Mouse (Mus musculus) limb, embryonic 13.5 days (tissue): ENCODE measurements at regions not wholly inside any gene's neighbourhood (a gene's known extent, or its start where the extent isn't known, plus 50 kb on each side); places are given as distances from the start of the nearest gene placed in this dataset.
A peak's percentile ranks its signal among the peaks of the same experiment; 100 is the strongest.

Source experiments
- ATAC-seq: fragments of 200-750 bp; cut with Nextera tagmentation; 2 replicates; pipeline ENCODE4 v1.8.0; 2017; ENCODE audit warnings: low read depth, moderate number of reproducible peaks, moderate TSS enrichment; ENCODE audit not compliant: low FRiP score
- H3K27ac ChIP-seq: fragments of 300-500 bp; sonication (generic); 2 replicates; pipeline ENCODE4 v1.5.1; 2015; ENCODE audit warnings: inconsistent platforms, mild to moderate bottlenecking, moderate library complexity
- H3K27me3 ChIP-seq: fragments of 300-500 bp; sonication (generic); 2 replicates; pipeline ENCODE4 v1.6.1; 2015; ENCODE audit warnings: mild to moderate bottlenecking, inconsistent platforms
- H3K36me3 ChIP-seq: fragments of 300-500 bp; sonication (generic); 2 replicates; pipeline ENCODE4 v1.6.1; 2015; ENCODE audit warnings: inconsistent platforms, mild to moderate bottlenecking, moderate library complexity
- H3K4me1 ChIP-seq: fragments of 300-500 bp; sonication (generic); 2 replicates; pipeline ENCODE4 v1.6.1; 2015; ENCODE audit warnings: inconsistent platforms
- H3K4me2 ChIP-seq: fragments of 300-500 bp; sonication (generic); replicated peaks from 2 replicates; pipeline ENCODE4 v1.6.1; 2015; ENCODE audit warnings: inconsistent platforms, mild to moderate bottlenecking, moderate library complexity
- H3K4me3 ChIP-seq: fragments of 300-500 bp; sonication (generic); 2 replicates; pipeline ENCODE4 v1.5.1; 2015; ENCODE audit warnings: moderate library complexity, mild to moderate bottlenecking, inconsistent platforms
- H3K9ac ChIP-seq: fragments of 300-500 bp; sonication (generic); 2 replicates; pipeline ENCODE4 v1.6.1; 2015; ENCODE audit warnings: mild to moderate bottlenecking, inconsistent platforms
- H3K9me3 ChIP-seq: fragments of 300-500 bp; sonication (generic); 2 replicates; pipeline ENCODE4 v1.6.1; 2016; ENCODE audit warnings: inconsistent platforms
- WGBS: fragments of 180-500 bp; shearing (Covaris S2); methylation state at CpG from one replicate; pipeline ENCODE4 v1.1.7; 2015; 5-methylcytosine and 5-hydroxymethylcytosine counted together

- Histone ChIP-seq H3K27ac (no peak overlapping the region), H3K9ac (no peak overlapping the region), H3K4me2 (no peak overlapping the region), H3K36me3 (no peaks in the 10 kb centered on the region), H3K27me3 (peaks cover 40% of the 10 kb centered on the region), H3K9me3 (peaks cover 9% of the 10 kb centered on the region), H3K4me1 (peaks cover 17% of the 10 kb centered on the region), H3K4me3 (no peak overlapping the region)
- whole genome bisulfite sequencing: 75% methylated on average over 10 of the region's 10 CpGs
- ATAC-seq: no peak
Measured at GRCm38 (mm10) chr2:172782686-172783085, 157.4 kb downstream of the Bmp7 start.

- Histone ChIP-seq H3K36me3 (no peaks in the 10 kb centered on the region), H3K27ac (no peak overlapping the region), H3K4me2 (no peak overlapping the region), H3K9ac (no peak overlapping the region), H3K9me3 (peaks cover 3% of the 10 kb centered on the region), H3K4me3 (no peak overlapping the region), H3K4me1 (peaks cover 36% of the 10 kb centered on the region), H3K27me3 (peaks cover 62% of the 10 kb centered on the region)
- WGBS: 18% methylated on average over 2 of the region's 2 CpGs
- no peak for ATAC-seq
Measured at GRCm38 (mm10) chr2:172786297-172786696, 153.8 kb downstream of the Bmp7 start.

DNA sequence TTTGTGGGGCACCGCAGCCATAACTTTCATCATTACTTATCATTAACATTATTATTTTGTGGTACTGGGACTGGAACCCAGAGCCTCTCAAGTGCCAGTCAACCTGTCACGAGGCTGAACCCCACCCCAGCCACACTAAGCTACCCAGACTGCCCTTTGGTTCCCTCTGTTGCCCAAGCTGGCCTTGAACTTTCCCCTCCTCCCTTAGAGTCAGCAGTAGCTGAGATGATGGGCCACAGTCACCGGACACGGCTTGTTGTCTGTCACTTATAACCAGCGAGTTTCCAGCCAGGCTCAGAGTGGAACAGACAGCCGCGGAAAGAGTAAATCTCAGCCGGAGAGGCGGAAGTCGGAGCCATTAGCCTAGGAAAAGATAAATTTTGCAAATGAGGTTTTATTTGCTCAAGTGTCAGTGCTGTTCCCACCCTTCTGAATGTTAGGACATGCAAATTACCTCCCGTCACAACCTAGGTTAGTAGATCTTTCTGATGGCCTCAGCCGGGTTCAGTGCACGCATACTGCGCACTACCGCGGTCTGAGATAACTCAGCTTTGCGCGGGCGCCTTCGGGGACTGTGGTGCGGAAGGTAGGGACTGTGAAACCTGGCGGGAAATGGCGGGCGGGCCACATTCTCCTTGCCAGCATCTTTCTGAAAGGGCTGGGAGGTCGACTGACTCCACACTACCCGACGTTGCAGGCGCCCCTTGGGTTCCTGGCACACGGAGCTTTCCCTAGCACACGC is 152.7 kb downstream of the Bmp7 start:
- 23% methylated on average over 30 of the region's 30 CpGs for WGBS
- peaks cover 69% of the 10 kb centered on the region for H3K27me3 ChIP-seq

DNA sequence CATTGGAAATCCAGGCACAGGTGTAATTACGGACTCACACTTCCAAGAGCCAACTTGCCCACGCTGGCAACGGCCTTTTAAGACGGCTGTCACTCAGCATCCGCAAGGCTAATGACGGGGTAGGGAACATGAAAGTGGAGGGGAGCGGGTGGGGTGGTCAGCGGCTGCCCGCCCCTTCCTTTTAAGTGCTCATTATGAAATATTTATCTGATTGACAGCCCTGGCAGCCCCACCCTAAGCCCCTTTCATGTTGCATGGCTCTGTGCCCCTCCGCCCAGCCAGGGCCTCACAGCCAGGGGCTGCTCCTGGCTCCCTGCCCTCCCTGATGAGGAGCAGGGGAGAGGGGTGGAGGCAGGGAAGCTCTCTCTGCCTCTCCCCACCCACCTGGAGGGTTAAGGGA is 150.9 kb downstream of the Bmp7 start:
- Histone ChIP-seq H3K27me3 (peaks cover 73% of the 10 kb centered on the region), H3K4me2 (peak overlapping the region; percentile 50), H3K36me3 (no peaks in the 10 kb centered on the region), H3K9me3 (no peaks in the 10 kb centered on the region), H3K4me3 (no peak overlapping the region), H3K4me1 (peaks cover 36% of the 10 kb centered on the region), H3K27ac (no peak overlapping the region), H3K9ac (no peak overlapping the region)
- WGBS: 7% methylated on average over 10 of the region's 10 CpGs
- peak; percentile 55 for ATAC-seq

More for the DNA sequence above, 152.7 kb downstream of the Bmp7 start:
- H3K4me1 ChIP-seq: peaks cover 36% of the 10 kb centered on the region
- no peak for ATAC-seq
- peak overlapping the region; percentile 28 for H3K4me3 ChIP-seq
- H3K27ac ChIP-seq: no peak overlapping the region
- H3K4me2 ChIP-seq: peak overlapping the region; percentile 56
- H3K9me3 ChIP-seq: peaks cover 3% of the 10 kb centered on the region
- H3K36me3 ChIP-seq: no peaks in the 10 kb centered on the region
- H3K9ac ChIP-seq: 0 out of 2 replicates have a peak overlapping the region, but pooled peaks have one; percentile 8

GRCm38 (mm10) chr2:172792555-172792954 is 147.6 kb downstream of the Bmp7 start:
- Histone ChIP-seq H3K36me3 (no peaks in the 10 kb centered on the region), H3K4me3 (no peak overlapping the region), H3K9ac (no peak overlapping the region), H3K27me3 (peaks cover 50% of the 10 kb centered on the region), H3K4me1 (peaks cover 23% of the 10 kb centered on the region), H3K4me2 (no peak overlapping the region), H3K27ac (no peak overlapping the region), H3K9me3 (no peaks in the 10 kb centered on the region)
- no peak for ATAC-seq
- WGBS: 71% methylated on average over 10 of the region's 10 CpGs

DNA sequence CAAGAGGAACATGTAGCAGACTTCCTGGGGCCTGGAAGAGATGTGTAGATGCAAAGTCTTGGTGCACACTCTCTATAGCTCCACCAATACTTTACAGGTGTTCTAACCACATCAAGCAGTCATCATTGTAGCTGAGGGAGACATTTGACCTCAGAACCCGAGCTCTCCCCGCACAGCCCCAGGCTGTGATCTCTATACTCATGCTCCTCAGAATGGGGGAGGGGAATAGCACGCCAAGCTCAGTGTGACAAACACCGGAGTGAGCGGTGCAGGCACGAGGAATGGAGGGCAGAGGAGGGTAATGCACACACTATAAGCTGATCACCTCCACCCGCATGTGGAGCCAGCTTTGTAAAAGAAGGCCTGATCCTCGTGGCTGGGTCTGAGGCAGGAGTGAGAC is 146.1 kb downstream of the Bmp7 start:
- no peak for ATAC-seq
- peaks cover 17% of the 10 kb centered on the region for H3K4me1 ChIP-seq
- H3K36me3 ChIP-seq: no peaks in the 10 kb centered on the region
- no peak overlapping the region for H3K4me3 ChIP-seq
- peaks cover 37% of the 10 kb centered on the region for H3K27me3 ChIP-seq
- H3K4me2 ChIP-seq: no peak overlapping the region
- H3K9me3 ChIP-seq: no peaks in the 10 kb centered on the region
- H3K27ac ChIP-seq: no peak overlapping the region
- 79% methylated on average over 8 of the region's 8 CpGs for WGBS
- no peak overlapping the region for H3K9ac ChIP-seq

DNA sequence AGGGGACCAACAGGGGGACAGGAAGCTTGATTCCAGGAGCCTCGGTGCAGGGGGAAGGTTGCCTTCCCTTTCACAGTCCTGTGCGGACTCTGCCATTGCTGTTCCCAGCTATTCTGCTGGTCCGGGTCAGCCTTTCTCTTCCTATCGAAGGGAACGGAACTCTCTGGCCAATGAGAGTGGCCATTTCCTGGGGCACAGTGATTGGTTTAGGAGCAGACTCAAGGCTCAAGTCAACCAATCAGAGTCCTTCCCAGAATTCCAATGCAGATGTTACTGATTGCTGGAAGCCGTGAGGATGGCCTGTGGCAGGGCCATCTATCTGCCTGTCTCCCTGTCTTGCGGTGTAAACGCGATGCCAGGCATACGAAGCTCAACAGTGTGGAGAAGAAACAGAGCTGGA is 145.3 kb downstream of the Bmp7 start:
- Histone ChIP-seq H3K4me2 (no peak overlapping the region), H3K36me3 (no peaks in the 10 kb centered on the region), H3K27me3 (peaks cover 29% of the 10 kb centered on the region), H3K9me3 (no peaks in the 10 kb centered on the region), H3K4me3 (no peak overlapping the region), H3K27ac (no peak overlapping the region), H3K4me1 (peaks cover 12% of the 10 kb centered on the region), H3K9ac (no peak overlapping the region)
- no peak for ATAC-seq
- WGBS: 85% methylated on average over 10 of the region's 10 CpGs

DNA sequence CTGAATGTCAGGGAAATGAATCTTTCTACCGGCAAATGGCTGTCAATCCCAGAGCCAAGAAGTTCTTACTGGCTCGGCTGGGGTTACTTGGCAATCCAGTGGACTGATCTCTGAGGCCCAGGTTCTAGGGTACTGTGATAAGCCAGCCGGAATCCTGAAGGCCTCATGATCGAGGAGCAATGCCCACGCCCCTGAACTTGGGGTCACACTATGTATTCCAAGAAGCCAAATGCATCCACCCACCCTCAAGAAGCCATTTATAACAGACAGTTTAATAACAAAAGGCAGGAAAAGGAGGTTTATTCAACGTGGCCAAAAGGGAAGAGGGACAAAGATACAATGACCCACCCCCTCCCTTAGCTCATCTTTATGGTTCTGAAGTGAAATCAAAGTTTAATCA is 144.0 kb downstream of the Bmp7 start:
- peaks cover 16% of the 10 kb centered on the region for H3K27me3 ChIP-seq
- ATAC-seq: no peak
- 73% methylated on average over 6 of the region's 6 CpGs for WGBS

GRCm38 (mm10) chr2:172796955-172797354 is 143.2 kb downstream of the Bmp7 start:
- WGBS: 28% methylated on average over 6 of the region's 6 CpGs
- no peak for ATAC-seq
- no peak overlapping the region for H3K4me3 ChIP-seq
- H3K27me3 ChIP-seq: peaks cover 9% of the 10 kb centered on the region
- no peaks in the 10 kb centered on the region for H3K36me3 ChIP-seq
- H3K27ac ChIP-seq: no peak overlapping the region
- H3K9me3 ChIP-seq: no peaks in the 10 kb centered on the region
- no peak overlapping the region for H3K4me2 ChIP-seq
- H3K4me1 ChIP-seq: peaks cover 23% of the 10 kb centered on the region
- H3K9ac ChIP-seq: no peak overlapping the region

More for the DNA sequence above, 144.0 kb downstream of the Bmp7 start:
- Histone ChIP-seq H3K36me3 (no peaks in the 10 kb centered on the region), H3K27ac (no peak overlapping the region), H3K4me3 (no peak overlapping the region), H3K9ac (no peak overlapping the region), H3K4me1 (peaks cover 16% of the 10 kb centered on the region), H3K4me2 (no peak overlapping the region), H3K9me3 (no peaks in the 10 kb centered on the region)

- ATAC-seq: no peak
- WGBS: 40% methylated on average over 10 of the region's 10 CpGs
- no peak overlapping the region for H3K4me2 ChIP-seq
- no peak overlapping the region for H3K4me3 ChIP-seq
- H3K4me1 ChIP-seq: peaks cover 26% of the 10 kb centered on the region
- 0 out of 2 replicates have a peak, but pooled peaks cover 4% of the 10 kb centered on the region for H3K27me3 ChIP-seq
- H3K36me3 ChIP-seq: no peaks in the 10 kb centered on the region
- no peak overlapping the region for H3K27ac ChIP-seq
- no peak overlapping the region for H3K9ac ChIP-seq
- H3K9me3 ChIP-seq: peaks cover 5% of the 10 kb centered on the region; the same call in 1 of the 2 replicates
Measured at GRCm38 (mm10) chr2:172799951-172800350, 140.2 kb downstream of the Bmp7 start.

DNA sequence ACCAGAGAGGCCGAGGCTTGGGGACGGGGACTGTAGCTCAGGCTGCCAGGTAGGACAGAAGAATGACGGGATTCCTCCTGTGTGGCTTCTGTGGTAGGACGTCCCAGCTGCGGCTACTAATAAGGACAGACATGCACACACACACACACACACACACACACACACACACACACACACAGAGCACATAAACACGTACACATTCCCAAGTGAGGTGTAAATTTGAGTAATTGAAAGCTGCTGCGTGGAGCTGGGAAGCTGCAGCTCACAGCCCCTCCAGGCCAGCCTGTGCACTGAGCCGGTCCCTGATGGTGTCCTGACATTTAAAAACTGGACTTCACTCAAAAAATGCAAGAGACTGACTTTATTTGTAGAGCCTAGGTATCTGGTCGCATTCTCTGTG is 139.3 kb downstream of the Bmp7 start:
- Histone ChIP-seq H3K27me3 (0 out of 2 replicates have a peak, but pooled peaks cover 4% of the 10 kb centered on the region), H3K4me1 (peaks cover 26% of the 10 kb centered on the region), H3K27ac (0 out of 2 replicates have a peak overlapping the region, but pooled peaks have one; percentile 15), H3K4me2 (no peak overlapping the region), H3K36me3 (no peaks in the 10 kb centered on the region), H3K9me3 (peaks cover 5% of the 10 kb centered on the region; the same call in 1 of the 2 replicates), H3K4me3 (no peak overlapping the region), H3K9ac (0 out of 2 replicates have a peak overlapping the region, but pooled peaks have one; percentile 4)
- 0 out of 2 replicates have a peak, but pooled peaks have one; percentile 26 for ATAC-seq
- WGBS: 31% methylated on average over 9 of the region's 9 CpGs

- Histone ChIP-seq H3K27ac (no peak overlapping the region), H3K4me1 (peaks cover 26% of the 10 kb centered on the region), H3K4me2 (no peak overlapping the region), H3K36me3 (no peaks in the 10 kb centered on the region), H3K4me3 (no peak overlapping the region), H3K9ac (0 out of 2 replicates have a peak overlapping the region, but pooled peaks have one; percentile 31), H3K27me3 (0 out of 2 replicates have a peak, but pooled peaks cover 4% of the 10 kb centered on the region), H3K9me3 (peaks cover 5% of the 10 kb centered on the region; the same call in 1 of the 2 replicates)
- WGBS: 10% methylated on average over 3 of the region's 4 CpGs
- no peak for ATAC-seq
Measured at GRCm38 (mm10) chr2:172801804-172802203, 138.3 kb downstream of the Bmp7 start.
